Mouse (Mus musculus): ENCODE data around the gene Hcar2.

Hcar2 gene

DNA sequence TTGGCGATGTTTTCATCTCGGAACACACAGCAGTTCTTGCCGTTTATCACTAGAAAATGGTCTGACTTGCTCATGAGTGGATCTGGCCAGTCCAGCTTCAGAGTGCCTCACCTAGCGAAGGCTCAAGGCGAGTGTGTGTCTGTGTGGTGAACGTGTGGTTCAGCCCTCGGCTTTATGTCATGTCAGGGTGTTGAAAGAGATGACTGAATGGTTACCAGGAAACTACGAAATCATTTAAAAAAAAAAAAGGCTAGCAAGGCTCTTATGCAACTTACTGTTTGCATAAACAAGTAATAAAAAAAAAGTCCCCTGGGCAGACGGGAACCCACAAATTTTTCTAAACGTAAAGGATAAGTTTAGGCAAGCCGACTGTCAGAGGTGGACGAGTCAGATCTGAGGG lies at the start of gene Hcar2:
Gene Hcar2, minus strand, starts transcription at position 135 of the 400 bp plus-strand sequence.
- no peak for DNase-seq (ENCODE audit: low read depth, low spot score)

DNA sequence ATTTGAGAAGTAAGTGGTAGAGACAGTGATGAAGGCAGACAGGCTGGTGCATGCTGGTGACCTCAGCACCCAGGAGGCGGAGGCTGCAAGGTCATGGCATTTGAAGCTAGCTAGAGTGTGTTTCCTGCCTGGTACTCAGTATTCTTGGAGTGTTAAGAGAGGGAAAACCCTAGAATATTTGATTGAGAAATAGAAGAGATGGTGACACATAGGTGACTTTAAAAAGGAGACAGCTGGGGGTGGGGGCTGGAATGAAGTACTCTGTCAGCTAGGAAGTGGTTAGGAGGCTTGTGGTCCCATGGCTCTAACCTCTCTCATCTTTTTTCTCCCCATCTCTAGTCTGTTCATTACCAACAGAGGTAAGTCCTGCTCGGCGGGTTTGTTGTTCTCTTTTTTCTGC lies 49.6 kb upstream of the Hcar2 start:
- DNase-seq (ENCODE audit: low read depth, low spot score): no peak

DNA sequence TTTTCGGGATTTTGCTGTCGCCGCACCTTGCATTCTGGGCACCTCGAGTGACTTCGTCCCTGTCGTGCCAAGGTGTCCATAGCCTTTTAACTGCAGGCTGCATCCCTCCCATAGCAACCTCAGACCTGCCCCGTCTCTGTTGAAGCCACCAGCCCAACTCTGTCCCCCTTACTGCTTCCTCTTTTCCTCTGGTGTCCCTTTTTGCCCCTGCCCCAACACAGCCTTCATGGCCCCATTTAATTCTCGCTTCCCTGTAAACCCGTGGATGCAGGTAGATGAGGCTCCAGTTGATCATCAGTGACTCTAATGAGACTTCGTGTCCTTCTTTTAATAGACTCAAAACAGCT lies 42.3 kb upstream of the Hcar2 start:
- no peak for DNase-seq (ENCODE audit: low read depth, low spot score)

DNA sequence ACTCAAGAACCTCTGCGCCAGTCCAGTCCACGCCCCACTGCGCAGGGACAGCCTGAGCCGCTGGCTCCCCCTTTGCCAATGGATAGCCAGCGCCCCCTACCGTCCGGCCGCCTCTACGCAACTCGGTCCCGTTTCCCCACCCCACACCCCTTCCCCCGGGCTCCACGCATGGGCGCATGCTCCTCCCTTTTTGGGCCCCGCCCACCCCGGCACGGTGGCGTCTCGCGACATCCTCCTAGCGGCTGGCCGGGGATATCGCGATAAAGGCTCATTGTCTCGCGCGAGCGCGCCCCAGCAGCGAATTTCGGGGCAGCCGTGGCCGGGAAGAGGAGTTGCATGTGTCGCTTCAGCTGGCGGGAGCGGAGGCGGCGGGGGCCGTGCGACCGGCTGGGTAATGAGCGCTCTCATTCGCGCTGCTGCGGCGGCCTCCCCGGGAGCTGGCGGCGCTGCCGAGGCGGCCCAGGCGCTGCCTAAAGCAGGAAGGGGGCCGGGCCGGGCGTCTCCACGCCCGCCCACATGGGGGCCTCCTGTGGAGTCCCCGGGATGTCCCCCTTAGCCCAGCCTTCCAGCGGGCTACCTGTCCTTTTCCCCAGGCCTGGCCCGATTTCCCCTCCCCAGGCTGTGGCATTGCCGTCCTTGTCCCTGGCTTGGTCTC lies 41.8 kb upstream of the Hcar2 start, which contains the start of gene Denr:
Gene Denr, plus strand, starts transcription at position 200 of the 655 bp plus-strand sequence.
- DNase-seq (ENCODE audit: low read depth, low spot score): peak; percentile 99

DNA sequence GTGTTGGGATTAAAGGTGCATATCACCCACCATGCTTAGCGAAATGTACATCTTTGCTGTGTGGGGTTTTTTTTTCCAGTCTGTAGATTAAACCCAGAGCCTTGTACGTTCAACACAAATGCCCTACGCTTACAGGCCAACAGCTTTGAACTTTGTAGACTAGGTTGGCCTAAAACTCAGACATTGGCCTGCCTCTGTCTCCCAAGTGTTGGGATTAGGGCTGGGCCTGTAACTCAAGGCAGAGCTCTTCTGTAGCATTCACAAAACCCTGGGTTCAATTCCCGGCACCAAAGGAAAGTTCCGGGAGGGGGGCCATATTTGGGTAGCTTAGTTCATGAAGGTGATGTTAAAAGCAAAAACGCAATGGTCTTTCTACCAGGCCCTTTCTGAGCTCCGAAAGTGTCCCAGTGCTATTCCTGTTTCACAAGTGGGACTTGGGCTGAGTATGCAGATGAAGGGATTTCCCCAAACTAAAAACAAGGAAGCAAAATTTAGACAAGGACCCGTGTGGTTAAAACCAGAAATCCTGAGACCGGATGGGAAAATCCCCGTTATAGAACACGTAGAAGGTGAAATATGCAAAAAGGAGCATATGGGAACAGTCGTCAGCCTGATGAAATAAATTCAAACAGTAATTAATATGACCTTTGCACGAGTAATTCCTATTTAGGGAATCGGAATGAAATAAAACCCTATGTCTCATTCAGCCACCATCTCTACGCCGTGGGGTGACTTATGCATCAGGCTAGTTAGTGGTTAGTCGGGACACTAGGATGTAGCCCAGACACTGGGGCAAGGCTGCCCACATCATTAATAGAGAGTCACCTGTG lies 41.1 kb upstream of the Hcar2 start:
- no peak for DNase-seq (ENCODE audit: low read depth, low spot score)

DNA sequence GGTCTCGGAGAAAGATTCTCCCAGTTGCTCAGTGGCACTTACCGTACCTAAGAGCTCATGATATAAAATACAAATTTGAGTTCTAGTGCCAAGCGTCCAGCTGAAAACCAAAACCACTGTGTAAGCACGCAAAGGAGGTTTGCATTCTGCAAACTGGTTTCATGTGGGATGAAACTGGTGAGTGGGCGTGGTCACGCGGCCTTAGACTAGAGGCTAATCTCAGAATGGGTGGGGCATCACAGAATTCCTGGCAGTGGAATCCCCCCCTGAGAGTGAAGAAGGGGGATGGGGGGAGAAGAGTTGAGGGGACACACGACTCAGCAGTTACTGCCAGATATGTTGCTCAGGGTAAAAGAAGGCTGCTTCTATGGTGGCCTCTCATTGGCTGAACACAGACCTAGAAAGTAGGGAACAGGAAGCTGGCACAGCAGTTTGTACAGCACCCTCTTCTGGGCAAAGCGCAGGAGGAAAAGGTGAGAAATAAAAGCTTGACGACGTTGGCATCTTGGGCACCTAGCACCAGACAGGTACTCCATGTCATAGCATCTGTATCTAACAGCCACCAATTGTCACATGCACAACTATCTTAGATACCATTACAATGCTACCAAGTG lies 38.9 kb upstream of the Hcar2 start:
- DNase-seq (ENCODE audit: low read depth, low spot score): no peak

DNA sequence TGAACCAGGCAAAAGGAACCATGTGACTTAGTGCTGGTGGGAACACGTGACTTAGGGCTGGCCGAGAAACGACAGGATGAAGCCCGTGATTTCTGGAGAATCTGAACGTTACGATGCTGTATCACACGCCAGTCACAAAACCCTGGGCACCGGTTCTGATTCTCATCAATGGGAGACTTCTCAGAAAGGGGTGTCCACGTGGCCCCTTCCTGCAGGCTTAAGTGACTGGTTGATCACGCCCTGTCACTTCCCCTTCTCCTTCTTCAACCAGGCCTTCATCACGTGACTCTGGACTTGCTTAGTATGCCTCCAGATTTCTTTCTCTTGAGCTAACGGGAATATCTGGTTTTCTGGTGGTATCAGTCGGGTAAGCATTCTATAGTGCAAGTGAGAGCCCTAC lies 32.1 kb upstream of the Hcar2 start:
- DNase-seq (ENCODE audit: low read depth, low spot score): no peak

DNA sequence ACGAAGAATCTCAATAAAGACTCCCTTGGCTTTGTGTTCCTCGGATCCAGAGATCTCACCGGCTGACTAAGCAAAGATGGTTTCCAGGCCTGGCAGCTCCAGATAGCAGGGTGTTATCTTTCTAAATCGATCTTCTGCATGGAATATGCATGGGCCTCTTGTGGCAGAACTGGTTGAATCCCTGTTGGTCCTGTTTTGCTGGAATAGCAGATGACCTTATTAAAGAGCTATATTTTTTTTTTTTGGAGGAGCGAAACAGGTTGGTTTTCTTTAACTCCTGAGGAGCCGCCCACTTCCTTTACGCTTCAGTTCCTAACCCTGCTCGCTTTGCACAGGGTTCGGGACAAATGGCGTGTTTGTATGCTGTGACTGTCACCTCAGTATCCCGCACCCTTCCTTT lies 31.1 kb upstream of the Hcar2 start:
- DNase-seq (ENCODE audit: low read depth, low spot score): no peak

DNA sequence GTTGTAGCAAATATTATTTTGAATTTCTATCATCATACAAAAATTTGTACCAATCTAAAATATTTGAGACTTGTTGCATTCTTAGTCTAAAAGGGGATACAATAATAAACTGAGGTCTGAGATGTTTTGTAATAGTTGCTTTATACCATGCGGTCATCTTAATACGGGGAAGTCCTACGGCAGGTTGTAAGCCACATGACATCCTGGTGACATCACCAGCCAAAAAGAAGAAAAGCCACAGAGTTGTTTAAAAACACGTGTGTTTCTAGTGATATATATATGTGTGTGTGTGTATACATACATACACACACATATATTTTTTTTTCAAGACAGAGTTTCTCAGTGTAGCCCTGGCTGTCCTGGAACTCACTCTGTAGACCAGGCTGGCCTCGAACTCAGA lies 28.2 kb upstream of the Hcar2 start:
- no peak for DNase-seq (ENCODE audit: low read depth, low spot score)

DNA sequence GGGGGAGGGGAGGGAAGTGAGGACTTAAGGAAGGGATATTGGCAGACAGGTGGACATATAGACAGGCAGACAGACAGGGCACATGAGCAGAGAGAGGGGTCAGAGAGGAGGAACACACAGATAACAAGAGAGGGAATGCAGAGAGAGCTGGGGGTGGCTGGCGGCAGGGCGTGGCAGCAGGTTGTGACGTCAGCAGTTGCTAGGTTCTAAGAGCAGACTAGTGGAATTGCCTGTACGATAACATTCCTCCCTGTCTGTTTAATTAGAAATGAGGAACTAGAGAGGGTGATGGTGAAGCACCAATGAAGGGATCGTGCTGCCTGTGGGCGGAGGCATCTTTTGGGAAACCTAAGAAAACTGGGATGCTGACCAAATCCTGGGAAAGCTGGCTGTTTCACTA lies 26.4 kb upstream of the Hcar2 start:
- DNase-seq (ENCODE audit: low read depth, low spot score): no peak

DNA sequence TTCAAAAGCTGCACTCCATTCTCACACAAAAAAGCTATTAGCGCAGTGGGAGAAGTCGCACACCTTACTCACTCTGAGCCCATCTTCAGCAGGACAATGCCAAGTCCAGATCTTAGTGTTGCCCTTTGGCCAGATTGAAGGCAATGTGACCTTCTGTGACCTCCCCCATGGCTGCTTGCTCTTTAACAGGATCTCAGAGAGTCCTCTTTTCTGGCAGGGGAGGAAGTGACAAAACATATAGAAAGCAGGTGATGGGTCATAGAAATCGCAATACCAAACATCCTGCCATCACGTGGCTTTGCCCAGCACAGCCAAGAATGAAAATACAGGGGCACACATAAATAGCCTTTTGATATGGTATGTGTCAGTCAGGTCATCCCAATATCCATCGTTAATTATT lies 25.7 kb upstream of the Hcar2 start:
- no peak for DNase-seq (ENCODE audit: low read depth, low spot score)

DNA sequence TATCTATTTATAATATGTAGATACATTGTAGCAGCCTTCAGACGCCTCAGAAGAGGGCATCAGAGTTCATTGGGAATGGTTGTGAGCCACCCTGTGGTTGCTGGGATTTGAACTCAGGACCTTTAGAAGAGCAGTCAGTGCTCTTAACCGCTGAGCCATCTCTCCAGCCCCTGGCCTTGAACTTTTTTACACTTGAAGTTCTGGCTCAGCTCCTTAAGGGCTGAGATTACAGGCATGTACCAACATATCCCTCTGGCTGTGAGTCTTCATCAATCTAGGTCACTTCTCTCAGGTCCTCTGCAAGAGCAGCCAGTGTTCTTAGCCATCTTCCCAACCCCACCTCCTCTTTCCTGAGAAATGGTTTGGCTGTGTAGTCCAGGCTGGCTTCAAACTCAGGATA lies 25.0 kb upstream of the Hcar2 start:
- DNase-seq (ENCODE audit: low read depth, low spot score): no peak

DNA sequence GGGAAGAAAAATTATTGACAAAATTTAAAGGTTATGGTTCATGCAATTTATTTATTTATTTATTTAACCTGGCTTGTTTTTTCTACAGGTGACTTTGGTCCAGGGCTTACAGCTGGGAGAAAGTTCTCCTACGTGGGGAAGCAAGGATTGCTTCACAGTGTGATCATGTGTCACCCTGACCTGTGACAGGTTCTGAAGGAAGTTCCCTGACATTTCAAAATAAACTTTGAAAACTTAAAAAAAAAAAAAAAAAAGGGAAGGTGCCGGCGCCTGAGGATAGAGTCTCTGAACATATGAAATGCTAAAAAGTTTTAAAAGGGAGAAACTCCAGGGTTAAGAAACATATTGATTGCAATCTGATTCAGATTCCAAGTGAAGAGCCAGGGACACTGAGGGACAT lies 21.1 kb upstream of the Hcar2 start:
- no peak for DNase-seq (ENCODE audit: low read depth, low spot score)

DNA sequence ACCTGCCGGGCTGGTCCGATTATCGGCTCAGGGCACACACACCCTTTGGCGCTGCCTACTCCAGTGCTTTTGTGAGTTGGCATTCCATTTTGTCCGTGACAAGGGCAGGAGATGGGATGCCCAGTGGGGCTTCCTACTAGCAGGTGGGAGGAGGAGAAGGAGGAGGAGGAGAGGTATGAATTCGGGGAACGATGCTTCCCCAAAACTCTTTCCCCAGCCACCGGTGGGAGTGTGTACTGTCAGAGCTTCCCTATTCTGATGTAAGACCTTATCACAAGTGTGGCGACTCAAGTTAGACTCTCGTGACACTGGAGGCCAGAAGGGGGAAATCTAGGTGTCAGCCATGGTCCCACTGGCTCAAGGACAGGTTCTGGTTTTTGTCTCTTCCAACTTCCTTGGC lies 19.0 kb upstream of the Hcar2 start:
- no peak for DNase-seq (ENCODE audit: low read depth, low spot score)

DNA sequence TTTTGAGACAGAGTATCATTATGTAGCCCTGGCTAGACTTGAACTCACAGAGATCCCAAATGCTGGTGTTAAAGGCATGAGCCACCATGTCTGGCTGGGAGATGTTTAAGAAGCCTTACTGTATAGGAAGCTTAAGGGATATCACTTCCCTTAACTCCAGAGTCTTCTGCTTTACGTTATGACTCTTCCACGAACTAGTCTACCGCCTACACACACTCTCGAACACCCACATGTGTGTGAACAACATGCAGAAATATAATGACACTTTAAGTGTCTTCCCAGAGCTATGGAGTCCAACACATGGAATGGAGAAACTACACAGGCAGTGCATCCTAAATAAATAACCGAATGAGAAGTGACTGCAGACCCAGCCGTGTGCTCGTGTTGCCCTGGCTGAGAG lies 18.6 kb upstream of the Hcar2 start:
- DNase-seq (ENCODE audit: low read depth, low spot score): no peak

DNA sequence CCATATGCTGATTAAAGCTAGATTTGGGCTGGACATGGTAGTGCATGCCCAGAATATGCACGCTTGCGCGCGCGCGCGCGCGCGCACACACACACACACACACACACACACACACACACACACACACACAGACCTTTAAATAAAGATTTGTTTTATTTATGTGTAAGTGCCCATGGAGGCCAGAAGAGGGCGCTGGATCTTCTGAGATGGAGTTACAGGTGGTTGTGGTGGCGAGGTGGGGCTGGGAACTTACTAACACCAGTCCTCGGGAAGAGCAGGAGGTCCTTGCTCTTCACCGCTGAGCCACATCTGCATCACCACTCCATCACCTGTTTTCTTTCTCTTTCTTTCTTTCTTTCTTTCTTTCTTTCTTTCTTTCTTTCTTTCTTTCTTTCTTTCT lies 15.5 kb upstream of the Hcar2 start:
- DNase-seq (ENCODE audit: low read depth, low spot score): no peak

DNA sequence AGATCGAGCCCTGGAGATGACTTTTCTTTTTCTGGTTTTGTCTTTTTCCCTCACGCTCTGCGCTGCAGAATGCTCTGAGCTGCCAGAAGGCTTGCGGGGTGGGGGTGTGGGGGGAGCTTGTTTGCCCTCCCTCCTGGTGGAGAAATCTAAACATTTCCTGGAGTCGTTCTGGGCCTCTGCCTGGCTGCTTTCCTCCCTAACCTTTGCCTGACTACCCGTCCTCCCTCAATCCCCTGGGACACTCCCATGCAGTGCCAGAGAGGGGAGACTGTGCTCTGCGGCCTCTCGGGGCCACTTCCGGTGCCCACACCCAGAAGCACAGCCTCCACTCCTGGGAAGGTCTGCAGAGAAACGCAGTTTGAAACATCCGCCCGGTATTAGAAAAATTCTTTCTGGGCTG lies 14.6 kb upstream of the Hcar2 start, which contains the start of gene Hcar1:
Gene Hcar1, minus strand, starts transcription at position 93 of the 400 bp plus-strand sequence.
- DNase-seq (ENCODE audit: low read depth, low spot score): no peak

DNA sequence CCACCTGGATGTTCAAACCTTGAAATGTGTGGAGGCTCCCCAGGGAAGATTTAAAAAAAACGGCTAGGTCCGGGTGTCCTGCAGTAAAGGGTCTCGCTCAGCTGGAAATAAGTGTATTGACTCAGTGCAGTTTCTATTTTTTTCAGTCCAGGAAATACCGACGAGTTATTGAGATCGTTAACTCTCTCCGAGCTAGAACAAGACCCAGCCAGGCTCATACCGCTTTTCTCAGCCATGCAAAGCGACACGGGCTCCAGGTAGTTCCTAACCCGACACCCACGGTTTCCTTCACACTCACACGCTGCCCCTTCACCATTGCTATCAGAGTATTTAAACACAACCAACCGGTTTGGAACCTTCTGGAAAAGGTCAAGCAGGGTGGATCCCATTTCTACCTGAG lies 12.8 kb upstream of the Hcar2 start:
- DNase-seq (ENCODE audit: low read depth, low spot score): no peak

DNA sequence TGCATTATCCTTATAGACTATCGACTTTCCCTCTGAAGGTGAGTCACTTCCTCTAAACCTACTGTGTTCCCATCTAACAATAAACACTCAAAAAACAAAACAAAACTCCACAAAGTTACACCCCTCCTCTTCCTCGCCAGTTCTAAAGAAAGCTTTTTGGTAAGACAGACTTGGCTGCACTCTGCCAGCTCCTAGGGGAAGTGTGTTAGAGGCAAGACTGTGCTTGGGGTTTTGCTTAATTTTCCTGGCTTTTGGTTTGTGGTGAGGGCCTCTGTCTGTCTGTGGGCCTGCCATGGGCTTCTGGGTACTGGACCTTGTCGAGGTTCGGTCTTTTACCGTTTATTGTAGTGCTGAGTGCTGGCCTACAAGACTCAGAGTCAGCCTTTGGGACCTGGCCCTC lies 8.9 kb upstream of the Hcar2 start:
- no peak for DNase-seq (ENCODE audit: low read depth, low spot score)

DNA sequence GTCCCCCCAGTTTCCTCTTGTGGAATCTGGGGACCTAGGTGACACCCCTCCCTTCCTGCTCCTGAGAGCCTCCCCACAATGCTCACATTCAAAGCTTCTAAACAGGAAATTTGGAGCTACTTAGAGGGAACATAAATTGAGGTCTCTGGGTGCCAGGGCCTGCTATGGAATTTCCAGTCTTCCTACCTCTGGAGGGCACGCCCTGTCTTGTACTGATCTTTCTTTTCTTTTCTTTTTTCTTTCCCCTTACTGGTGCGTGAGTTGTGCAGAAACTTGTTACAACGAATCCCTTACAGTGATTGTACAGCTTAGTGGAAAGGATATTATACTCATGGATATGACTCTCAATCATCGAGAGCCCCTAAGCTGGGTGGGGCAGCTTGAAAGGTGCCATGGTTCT lies 4.3 kb upstream of the Hcar2 start:
- DNase-seq (ENCODE audit: low read depth, low spot score): no peak

DNA sequence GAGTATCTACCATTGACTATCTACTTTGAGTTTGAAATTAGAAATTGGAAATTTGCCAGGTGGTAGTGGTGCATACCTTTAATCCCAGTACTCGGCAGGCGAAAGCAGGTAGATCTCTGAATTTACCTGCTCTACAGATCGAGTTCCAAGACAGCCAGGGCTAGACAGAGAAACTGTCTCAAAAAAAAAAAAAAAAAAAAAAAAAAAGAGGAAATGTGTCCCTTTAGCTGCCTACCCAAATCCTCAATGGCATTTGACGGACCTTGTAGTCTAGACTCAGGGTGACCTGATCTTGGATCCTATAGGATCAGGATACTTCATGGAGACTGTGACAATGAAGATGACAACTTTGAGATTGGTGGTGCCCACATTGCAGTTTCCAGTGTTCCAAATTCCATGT lies 1.2 kb upstream of the Hcar2 start:
- DNase-seq (ENCODE audit: low read depth, low spot score): no peak

DNA sequence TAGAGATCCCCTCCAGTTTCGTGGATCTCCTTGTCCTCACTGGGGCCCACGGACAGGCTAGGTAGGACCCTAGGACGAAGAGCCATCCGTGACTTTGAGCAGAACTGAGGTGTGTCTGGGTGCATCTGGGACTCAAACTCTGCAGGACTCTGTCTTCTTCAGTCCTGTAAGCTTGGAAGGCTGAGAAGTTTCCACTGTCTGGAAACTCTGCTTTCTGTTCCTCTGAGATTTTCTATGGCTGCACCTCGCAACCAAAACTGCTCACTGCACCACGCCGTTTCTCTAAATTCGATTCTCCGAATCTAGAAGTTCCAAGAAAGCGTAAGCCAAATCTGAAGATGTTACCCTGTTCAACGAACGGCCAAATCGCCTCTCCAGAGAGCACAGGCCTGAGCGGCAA lies 1.4 kb downstream of the Hcar2 start:
- no peak for DNase-seq (ENCODE audit: low read depth, low spot score)
